Mouse (Mus musculus): ENCODE measurements around the gene Fbxl3.

Fbxl3 gene

DNA sequence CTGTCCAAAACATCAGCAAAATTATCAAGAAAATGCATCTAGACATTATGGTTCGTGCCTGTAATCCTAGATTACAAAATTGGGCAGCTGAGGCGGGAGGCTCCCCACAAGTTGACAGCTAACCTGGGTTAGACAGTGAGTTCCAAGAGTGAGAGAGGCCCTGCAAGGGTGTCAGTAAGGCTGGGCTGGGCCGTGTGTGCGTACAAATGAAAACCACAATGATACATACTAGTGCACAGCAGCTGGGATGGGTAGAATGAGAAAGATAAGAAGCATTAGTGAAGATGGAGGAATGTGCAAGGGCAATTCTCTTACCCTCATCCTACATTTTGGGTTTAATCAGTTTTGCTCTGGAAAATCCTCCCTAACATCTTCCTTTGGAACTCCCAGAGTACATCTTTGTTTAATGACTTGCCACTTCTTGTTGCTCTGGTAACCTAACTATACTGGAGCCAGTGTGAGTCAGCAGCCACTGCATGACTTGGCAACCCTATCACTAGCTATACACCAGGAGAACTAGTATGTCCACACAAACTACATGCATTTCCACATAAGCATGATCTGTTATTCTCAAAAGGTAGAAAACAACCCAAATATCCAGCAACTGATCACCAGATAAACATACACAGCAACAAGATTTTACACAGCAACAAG lies 12.6 kb downstream of the Fbxl3 start:
- in situ Hi-C loops (cut with MboI, MseI): loop anchor here (25.0 kb wide), 1 partner anchor 1376 kb away; the partner anchor contains the start of gene Pou4f1

DNA sequence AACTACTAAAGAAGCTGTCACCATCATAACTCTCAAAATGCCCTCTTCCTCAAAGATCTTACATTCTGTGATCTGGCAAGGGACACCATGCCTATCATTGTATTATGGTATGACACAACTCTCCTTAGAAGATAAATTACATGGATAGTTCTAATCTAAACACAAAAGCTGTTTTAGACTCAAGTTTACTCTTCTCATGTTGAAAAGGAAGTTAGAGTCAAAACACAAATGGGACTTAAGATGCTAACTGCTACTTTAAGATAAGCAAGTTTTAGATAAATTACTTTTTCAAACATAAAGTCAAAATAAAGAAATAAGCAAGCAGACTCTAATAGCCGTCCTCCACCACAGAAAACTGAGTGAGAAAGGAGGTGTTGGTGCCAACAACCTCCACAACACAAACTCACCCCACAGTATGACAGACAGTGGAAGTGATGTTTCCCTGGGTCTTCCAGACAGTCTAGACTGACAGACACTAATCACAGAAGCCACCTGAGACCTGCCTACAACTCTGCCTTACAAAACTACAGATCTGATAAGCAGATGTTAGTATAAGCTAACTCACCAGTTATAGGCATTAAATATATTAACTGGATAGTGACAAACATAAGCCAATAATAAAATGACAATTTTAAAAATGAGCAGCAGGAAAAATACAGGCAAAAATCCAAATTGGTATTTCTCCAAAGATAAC lies 13.4 kb downstream of the Fbxl3 start:
- in situ Hi-C loops (cut with MboI, MseI): loop anchor here (25.0 kb wide), 1 partner anchor 1376 kb away; the partner anchor contains the start of gene Pou4f1

DNA sequence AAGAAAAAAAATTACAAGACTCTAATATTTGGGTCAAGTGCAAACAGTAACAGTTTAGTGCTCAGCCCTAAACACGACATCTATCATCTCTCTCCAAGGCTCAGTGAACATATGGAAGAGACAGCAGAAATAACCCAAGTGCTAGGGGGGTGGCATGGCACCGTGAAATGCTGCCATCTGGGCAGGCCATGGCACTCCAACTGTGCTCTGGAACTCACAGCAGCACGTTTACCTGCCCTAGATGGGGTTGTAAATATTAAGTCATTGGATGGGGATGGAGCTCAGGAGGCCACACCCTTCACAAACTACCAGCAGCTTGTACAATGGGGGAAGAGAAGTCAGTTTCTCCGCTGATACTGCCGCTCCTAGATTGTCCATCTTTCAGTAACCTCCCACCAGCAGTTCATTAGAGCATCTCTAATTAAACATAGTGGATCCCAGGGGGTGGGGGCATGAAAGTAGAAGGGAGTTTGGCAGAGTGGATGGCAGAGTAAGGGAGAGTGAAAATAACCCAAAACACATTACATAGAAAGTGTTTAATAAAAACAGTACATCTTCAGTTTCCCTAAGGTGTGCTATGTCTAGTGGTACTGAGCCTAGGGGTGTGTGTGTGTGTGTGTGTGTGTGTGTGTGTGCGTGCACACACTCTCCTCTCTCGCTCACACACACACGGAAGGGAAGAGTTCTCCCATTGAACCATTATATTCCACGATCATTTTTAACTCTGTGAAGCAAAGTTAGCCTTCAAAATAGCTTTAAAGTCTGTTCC lies 20.0 kb downstream of the Fbxl3 start:
- in situ Hi-C loops (cut with MboI, MseI): loop anchor here (25.0 kb wide), 1 partner anchor 1383 kb away; the partner anchor contains the start of gene Pou4f1

DNA sequence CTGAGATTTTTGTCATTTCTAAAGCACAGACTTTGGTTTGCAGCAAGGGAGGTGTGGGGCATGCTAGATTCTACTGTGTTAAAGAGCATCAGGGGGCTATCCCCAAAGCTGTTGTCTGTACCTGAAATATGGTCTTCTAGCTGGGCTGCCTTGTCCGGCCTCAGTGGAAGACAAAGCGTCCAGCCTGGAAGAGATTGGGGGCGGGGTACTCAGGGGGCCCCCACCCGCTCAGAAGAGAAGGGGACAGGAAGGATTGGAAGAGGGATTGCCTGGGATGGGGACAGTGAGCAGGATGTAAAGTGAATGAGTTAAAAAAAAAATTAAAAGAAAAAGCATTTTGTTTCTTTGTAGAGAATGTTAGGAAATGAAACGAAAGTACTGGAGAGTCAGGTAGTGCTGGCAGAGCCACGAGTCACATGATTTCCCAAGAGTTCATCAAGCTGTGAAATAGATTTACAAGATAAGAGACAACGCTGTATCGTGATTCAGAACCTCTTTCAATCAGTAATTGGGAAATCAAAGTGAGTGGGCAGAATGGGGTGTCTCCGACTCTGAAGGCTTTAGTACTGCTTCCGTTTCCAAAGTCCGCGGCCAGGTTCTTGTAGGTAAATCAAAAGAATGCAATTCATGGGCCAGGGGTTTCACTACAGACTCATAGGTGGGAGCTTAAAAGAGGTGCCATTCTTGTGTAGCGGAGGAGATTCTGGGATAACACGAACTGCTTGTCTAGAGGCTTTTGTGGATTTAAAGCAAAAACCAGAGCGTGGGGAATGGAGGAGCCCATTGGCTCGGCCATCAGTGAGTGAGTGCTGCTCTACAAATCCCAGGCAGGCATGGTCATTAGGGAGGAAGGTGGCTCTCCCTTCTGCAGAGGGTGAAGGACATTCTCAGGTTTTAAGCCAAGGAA lies 21.1 kb downstream of the Fbxl3 start:
- in situ Hi-C loops (cut with MboI, MseI): loop anchor here (25.0 kb wide), 1 partner anchor 1384 kb away; the partner anchor contains the start of gene Pou4f1

DNA sequence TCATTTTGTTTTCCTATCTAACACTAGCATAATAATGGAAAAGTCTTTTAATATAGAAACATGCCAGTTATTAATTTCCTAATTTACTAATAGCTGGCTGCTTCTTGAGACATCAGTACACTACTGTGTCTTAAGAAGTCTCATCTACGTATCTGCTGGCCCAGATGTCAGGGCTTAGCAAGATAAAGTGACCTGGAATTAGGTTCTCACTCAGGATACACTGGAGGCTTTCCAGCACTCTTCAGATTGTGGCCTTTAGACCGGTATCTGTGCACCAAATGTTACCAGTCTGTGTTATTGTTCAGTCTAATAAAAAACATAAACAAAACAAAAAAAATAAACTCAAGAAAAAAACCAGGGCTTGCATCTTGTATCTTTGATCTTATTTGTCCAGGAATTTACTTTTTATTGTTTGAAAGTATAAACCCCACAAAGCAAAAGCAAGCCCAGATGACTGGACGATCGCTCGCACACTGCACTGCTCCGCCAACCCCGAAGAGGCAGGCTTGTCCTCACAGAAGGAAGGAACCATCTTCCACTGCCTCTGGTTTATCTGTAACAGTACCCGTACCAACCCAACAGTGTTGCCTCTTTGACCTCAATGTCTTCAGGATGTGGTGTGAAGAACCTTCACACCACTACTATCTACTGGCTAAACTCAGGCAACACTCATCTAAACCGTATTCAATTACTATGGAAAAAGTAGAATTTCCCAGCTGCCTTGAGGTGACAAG lies 21.9 kb downstream of the Fbxl3 start:
- in situ Hi-C loops (cut with MboI, MseI): loop anchor here (25.0 kb wide), 1 partner anchor 1385 kb away; the partner anchor contains the start of gene Pou4f1

DNA sequence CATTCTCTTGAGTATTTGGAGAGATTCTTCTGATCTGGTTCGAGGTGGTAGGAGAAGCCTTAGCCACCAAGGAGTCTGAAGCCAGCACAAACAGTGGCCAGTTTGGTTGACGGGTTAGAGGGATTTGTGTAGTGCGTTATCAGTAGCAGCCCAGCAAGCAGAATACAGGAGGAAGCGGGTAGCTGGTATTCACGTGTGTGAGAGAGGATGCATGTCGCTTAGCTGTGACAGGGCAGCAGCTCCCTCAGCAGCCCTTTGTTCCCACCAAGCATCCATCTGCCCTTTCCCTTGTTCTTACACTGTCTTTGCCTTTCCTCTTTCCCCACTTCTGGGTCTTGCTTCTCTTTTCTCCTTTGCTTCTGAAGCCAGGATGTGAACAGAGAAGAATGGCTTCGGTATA lies 24.2 kb downstream of the Fbxl3 start:
- in situ Hi-C loops (cut with MboI, MseI): loop anchor here (25.0 kb wide), 1 partner anchor 1387 kb away; the partner anchor contains the start of gene Pou4f1

DNA sequence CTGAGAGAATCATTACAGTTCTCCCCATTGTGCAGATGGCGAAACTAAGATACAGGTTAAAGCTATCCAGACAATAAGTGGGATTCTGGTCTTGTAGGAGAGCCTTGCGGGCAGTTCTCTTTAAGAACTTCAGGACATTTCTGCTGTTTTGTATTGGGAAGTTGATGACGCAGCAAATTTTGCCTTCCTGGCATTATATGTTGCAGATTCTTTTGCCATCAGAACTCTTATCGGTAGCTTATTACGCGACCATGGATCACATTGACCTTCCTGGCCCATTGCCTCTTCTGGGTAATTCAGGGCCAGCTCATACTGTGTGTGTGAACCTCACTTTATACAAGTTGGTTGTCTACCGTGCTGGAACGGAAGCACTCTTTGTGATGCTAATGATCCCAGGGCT lies 25.5 kb downstream of the Fbxl3 start:
- in situ Hi-C loops (cut with MboI, MseI): no loop called here

DNA sequence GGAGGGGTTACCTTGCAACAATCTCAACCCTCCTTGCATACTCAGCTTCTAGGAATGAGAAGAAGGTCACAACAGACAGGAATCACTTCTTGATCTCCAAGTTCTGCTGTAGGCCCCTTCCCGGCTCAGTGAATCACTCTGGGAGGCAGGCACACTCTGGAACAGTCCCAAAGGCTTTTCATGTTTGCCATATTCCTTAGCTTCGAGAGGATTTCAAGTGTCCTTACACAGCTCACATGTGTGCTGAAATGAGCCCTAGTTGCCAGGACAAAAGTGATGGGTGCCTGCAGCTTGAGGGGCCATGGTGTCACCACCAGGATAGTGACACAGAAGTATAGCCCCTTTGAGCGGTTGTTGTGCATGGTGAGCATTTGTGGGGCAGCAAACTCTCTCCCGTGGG lies 26.6 kb downstream of the Fbxl3 start:
- in situ Hi-C loops (cut with MboI, MseI): no loop called here

DNA sequence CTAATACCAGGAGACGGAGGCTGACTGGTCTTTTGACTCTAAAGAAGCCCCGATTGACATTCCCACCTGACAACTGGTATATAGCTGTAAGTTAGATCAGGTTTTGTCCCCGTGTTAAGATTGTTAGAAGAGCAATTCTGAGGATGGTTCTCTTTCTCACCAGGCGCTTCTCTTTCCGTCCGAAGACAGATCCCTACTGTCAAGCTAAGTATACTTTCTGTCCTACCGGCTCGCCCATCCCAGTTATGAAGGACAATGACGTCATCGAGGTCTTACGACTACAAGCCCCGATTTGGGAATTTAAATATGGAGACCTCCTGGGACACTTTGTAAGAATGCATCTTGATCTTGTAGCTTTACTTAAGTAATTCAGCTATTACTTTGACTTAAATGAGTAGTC lies 27.9 kb downstream of the Fbxl3 start:
- in situ Hi-C loops (cut with MboI, MseI): no loop called here

DNA sequence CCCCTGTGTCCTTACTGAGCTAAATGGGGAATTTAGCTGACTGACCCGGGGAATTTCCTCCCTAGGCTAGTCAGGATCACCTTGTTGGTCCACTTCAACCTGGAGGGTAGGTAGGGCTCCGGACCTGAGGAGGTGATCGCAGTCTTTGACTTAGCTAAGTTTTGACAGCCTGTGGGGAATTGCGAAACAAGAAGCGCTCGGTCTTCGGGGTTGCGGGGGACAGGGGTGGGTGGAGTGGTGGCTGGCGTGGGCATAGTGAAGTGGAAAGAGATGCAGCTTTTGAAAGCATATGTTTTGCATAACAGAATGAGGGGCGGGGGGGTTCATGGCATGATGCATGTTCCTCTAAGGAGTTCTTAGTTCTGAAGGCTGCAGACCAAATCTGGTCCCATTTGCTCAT lies 28.6 kb downstream of the Fbxl3 start:
- in situ Hi-C loops (cut with MboI, MseI): no loop called here

DNA sequence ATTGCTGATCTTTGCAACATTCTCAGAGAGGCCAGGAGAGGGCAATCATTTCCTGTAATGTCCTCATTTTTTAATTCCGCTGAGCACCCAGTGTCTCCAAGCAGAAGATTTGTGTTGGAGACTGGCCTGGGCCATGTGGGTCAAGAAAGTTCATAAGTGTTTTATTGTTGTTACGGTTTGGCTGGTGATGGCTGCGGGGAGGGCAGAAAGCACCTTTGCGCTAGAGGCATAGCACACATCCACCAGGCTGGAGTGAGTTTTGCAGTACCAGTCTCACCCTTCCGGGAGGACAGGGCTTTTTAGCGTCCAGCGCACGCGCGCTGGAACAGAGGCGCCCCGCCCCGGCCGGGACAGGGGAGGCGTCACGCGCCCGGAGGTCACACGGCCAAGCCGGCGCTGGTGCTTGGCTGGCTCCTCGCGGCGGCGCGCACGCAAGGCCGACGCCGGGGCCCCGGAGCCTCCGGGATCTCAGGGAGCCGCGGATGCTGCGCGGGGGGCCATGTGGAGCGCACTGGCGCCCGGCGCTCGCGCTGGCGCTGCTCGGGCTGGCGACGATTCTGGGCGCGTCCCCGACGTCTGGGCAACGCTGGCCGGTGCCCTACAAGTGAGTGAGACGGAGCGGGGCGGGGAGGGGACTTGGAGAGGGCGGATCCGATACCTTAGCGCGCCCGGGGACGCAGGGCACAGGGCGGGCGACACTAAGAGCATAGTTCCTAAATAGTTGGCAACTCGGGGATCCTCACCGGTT lies 29.3 kb downstream of the Fbxl3 start, which contains the start of gene Cln5:
Cln5 (plus strand) TSS at position 353 of the 748 bp plus-strand sequence.
- in situ Hi-C loops (cut with MboI, MseI): loop anchor here (10.0 kb wide), 1 partner anchor 465 kb away; no protein-coding TSS in a partner anchor

DNA sequence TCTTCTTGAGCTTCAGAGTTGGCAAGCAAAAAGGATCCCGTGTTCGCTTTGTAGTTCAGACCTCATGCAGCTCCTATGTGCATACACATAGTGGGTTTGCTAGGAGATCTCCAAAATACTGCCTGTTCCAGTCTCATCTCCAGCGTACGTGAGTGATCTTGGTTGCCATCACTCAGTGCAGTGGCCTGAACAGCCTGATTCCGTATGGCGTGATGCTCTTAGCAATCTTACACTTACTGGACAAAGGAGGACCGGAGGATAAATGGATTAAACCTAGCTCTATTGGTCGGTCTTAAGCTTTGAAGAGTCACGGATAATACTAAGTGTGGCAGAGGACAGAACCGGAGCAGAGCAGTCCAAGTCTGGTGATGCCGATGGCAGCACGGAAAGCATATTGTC lies 29.9 kb downstream of the Fbxl3 start:
- in situ Hi-C loops (cut with MboI, MseI): loop anchor here (10.0 kb wide), 1 partner anchor 465 kb away; no protein-coding TSS in a partner anchor

DNA sequence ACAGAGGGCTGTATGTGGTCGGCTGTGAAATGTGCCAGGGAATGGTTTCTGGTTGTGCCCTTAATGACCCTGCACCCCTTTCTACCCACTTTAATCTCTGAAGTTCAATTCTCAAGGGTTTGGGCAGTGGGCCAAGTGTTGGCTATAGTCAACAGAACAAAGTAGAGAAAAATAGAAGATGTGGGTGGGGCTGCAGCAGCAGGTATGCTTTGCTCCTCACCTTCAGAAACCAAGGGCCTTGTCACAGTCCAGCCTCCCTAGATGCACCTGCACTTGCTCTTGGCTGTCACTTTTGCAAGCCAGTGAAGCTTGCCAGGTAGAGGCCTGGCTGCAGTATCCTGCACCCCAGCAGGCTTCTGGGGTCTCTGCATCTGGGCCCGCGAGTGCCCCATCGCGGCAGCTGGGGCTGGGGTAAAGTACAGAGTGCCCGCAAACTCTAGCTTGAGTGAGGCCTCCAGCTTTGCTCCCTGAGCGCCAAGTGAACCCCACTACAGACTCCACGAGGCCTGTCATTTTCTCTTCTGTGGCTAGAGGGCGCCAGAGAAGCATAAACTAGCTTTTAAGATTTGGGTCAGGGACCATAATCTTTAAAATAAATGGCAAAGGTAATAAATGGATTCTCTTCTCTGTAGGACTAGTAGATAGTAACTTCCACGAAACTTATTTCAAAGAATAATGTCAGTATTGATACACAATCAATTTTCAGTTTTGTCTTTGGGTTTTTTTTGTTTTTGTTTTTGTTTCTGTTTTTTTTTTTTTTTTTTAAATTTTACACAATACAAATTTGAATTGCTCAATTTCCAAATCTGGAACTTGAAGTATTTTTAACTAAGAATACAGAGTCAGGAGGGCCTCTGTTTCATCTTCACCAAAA lies 33.8 kb downstream of the Fbxl3 start:
- in situ Hi-C loops (cut with MboI, MseI): loop anchor here (10.0 kb wide), 1 partner anchor 469 kb away; no protein-coding TSS in a partner anchor

DNA sequence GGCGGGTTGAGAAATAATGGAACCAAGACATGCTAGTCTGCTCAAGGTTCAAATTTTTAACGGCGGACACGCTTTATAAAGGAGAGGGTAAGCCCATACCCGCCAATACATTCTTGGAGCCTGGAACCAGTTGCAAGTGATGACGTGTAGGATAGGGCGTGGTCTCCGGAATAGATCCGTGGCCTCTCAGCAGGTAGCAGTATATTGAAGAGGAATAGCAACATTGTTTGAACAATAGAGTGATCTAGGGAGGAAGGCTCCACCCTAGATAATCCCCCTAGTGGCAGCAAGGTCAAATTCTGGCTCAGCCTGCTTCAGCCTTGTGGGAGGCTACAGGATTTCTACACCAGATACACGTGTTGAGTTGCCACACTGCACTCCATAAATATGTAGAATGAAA lies 39.9 kb downstream of the Fbxl3 start:
- in situ Hi-C loops (cut with MboI, MseI): no loop called here

DNA sequence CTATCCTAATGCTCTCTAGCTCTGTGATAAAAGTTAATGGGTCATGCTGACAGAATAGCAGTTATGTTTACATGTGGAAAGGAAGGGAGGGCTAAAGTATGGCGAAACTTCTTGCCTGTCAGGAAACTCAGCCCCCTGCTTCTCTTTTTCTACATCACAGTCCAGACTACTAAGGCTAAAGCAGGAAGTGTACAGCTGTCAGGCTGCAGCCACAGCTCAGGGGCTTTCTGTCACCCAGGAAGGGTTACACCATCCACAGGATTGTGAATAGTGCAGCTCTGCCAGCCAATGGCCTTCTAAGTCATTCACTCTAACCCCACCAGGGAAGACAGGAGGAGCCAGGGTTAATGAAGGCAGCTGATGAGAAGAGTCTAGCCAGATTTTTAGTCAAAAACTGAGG lies 40.4 kb downstream of the Fbxl3 start:
- in situ Hi-C loops (cut with MboI, MseI): no loop called here

DNA sequence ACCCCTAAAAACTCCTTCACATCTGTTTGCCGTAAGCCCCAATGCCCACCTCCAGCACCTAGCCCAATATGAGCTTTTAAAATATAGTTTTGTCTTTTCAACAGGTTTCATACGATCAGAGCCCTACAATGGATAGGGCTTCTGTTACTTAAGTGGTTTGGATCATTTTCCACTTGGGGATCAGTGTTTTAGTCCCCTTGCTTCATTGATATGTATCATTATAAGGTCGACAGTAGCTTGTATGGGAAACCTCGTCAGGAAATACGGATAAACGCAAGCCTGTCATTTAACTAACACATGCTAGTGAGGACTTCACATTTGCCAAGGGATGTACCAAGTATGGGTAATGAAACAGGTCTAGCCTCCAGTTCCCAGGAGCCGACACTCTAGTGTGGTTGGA lies 42.8 kb downstream of the Fbxl3 start:
- in situ Hi-C loops (cut with MboI, MseI): no loop called here

DNA sequence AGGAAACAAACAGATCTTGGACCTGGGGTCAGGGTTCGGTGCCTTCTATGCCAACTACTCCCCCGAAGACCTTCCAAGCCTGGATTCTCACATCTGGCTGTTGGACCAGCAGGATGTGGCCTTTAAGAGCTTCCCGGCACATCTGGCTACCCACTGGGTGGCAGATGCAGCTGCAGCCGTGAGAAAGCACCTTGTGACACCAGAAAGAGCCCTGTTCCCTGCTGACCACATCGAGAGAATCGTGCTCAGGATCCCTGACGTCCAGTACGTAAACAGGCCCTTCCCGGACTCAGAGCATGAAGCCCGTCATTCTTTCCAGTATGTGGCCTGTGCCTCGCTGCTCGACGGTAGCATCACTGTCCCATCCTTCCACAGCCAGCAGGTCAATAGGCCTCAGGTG lies 44.6 kb downstream of the Fbxl3 start:
- in situ Hi-C loops (cut with MboI, MseI): loop anchor here (5.0 kb wide), 1 partner anchor 42 kb away; no protein-coding TSS in a partner anchor

DNA sequence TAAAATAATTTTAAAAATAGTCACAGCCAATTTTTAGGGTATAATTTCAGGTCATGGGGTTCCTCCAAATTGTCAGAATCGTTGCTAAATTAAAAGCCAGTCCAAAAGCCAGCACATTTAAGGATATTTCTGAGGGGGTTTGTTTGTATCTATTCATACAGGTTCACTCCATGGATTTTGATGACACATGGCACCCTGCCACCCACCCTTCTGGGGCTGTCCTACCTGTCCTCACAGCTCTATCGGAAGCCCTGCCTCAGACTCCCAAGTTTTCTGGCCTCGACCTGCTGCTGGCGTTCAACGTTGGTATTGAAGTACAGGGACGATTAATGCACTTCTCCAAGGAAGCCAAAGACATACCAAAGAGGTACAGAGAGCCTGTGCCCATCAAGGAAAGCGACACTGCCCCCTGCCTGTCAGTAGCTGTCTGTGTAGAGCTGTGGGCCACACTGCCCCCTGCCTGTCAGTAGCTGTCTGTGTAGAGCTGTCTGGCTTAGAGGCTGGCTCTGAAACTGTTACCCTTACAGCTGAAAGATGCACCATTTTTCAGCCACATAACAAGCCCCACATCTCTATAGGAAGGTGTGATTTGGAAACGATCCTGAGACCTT lies 48.1 kb downstream of the Fbxl3 start:
- in situ Hi-C loops (cut with MboI, MseI): loop anchor here (5.0 kb wide), 1 partner anchor 39 kb away; no protein-coding TSS in a partner anchor
